ENCODE assay signal across 9 mouse cellular contexts in genomic region chr16:20694781-20695180, GRCm38 (mm10). TPM values are rescaled to one million over a fixed set of nuclear protein-coding genes. Genes with fewer than 3 reads are reported as not detected.
DNase-seq lines count a peak whose midpoint lies in the region; ATAC-seq lines count a peak whose summit lies in the region.
"Had no signal": no experiment of that assay in that cellular context is flagged by ENCODE, and none has a peak within 500 bp of the region (broad histone marks: within the 10 kb centered on the region; RNA-seq: fewer than 3 reads in every experiment).

No protein-coding gene starts in this region.

- peak overlapping the region; percentile 6; the same call in 1 of the 2 replicates for H3K27ac ChIP-seq in heart, embryonic 12.5 days (ENCODE audit: poor library complexity, severe bottlenecking)
- H3K27ac ChIP-seq in neural tube, embryonic 12.5 days: no peak overlapping the region; the same call in 1 of the 2 replicates

- H3K27me3 ChIP-seq in heart, embryonic 12.5 days (replicated peaks): 0 out of 2 replicates have a peak, but pooled peaks cover 5% of the 10 kb centered on the region
- no peaks in the 10 kb centered on the region for H3K27me3 ChIP-seq in neural tube, embryonic 12.5 days (replicated peaks)
- H3K27me3 ChIP-seq: Patski had no signal

- 69% methylated on average over 8 of the region's 8 CpGs for WGBS in heart, embryonic 12.5 days
- 84% methylated on average over 8 of the region's 8 CpGs for WGBS in neural tube, embryonic 12.5 days

- ATAC-seq in heart, embryonic 12.5 days (ENCODE audit: insufficient number of reproducible peaks, low FRiP score): no peak
- ATAC-seq in neural tube, embryonic 12.5 days (ENCODE audit: low FRiP score, low read depth): no peak
- no peak for ATAC-seq in activated CD4-positive, CD25-positive, alpha-beta regulatory T cell, adult 4 months
- ATAC-seq: Patski had no signal

- H3K4me3 ChIP-seq in heart, embryonic 12.5 days: no peak overlapping the region
- no peak overlapping the region for H3K4me3 ChIP-seq in neural tube, embryonic 12.5 days

- 0 out of 2 replicates have a peak overlapping the region, but pooled peaks have one; percentile 72 for H3K4me2 ChIP-seq in heart, embryonic 12.5 days
- peak overlapping the region; percentile 71 for H3K4me2 ChIP-seq in neural tube, embryonic 12.5 days (replicated peaks)

- no peaks in the 10 kb centered on the region for H3K9me3 ChIP-seq in heart, embryonic 12.5 days (replicated peaks)
- no peaks in the 10 kb centered on the region for H3K9me3 ChIP-seq in neural tube, embryonic 12.5 days

- H3K9ac ChIP-seq in heart, embryonic 12.5 days: no peak overlapping the region
- H3K9ac ChIP-seq in neural tube, embryonic 12.5 days: no peak overlapping the region

- peak; percentile 80 for DNase-seq in layer of hippocampus, adult 11-12 months (ENCODE audit: low spot score)
- DNase-seq in layer of hippocampus, adult 9-10 months (ENCODE audit: low spot score): no peak
- peak; percentile 78 to 86 for DNase-seq in cerebellum, postnatal 14 days
- peak; percentile 67 to 89 for DNase-seq in layer of hippocampus, postnatal 14 days (ENCODE audit: low spot score in 2 of 2)
- DNase-seq in thymus, adult 18-20 months: no peak

- H3K4me1 ChIP-seq in heart, embryonic 12.5 days (replicated peaks): peaks cover 37% of the 10 kb centered on the region
- H3K4me1 ChIP-seq in neural tube, embryonic 12.5 days: peaks cover 43% of the 10 kb centered on the region

- H3K36me3 ChIP-seq in heart, embryonic 12.5 days: peaks cover 28% of the 10 kb centered on the region
- peaks cover 32% of the 10 kb centered on the region for H3K36me3 ChIP-seq in neural tube, embryonic 12.5 days

RNA-seq across cellular contexts. Expression of gene Fam131a, which starts 1.7 kb away (rescaled TPM):
- polyA plus RNA-seq in heart, embryonic 12.5 days (2016; fragmentation: Nextera tagmentation; extraction: Ambion mirVana): 4.0 and 5.2 TPM in 2 replicates
- total RNA-seq in layer of hippocampus, postnatal 14 days (2021): 100 to 1,000 TPM; 432 to 446 TPM
- polyA plus RNA-seq in neural tube, embryonic 12.5 days (2016; fragmentation: Nextera tagmentation; extraction: Ambion mirVana): 20.8 and 24.3 TPM in 2 replicates
- polyA plus RNA-seq in activated CD4-positive, CD25-positive, alpha-beta regulatory T cell, adult 4 months (2017; shearing (Covaris generic)): 1 to 10 TPM in 1 of 2 experiments, not detected in 1; 1.2 TPM

RNA-seq across cellular contexts. Expression of gene Polr2h, which starts 22.7 kb away (rescaled TPM):
- polyA plus RNA-seq in heart, embryonic 12.5 days (2016; fragmentation: Nextera tagmentation; extraction: Ambion mirVana): 45.0 and 50.5 TPM in 2 replicates
- 10 to 100 TPM; 22.4 to 25.7 TPM for total RNA-seq in layer of hippocampus, postnatal 14 days (2021)
- polyA plus RNA-seq in neural tube, embryonic 12.5 days (2016; fragmentation: Nextera tagmentation; extraction: Ambion mirVana): 85.4 and 85.5 TPM in 2 replicates
- polyA plus RNA-seq in activated CD4-positive, CD25-positive, alpha-beta regulatory T cell, adult 4 months (2017; shearing (Covaris generic)): 10 to 100 TPM; 72.6 to 80.2 TPM

RNA-seq across cellular contexts. Expression of gene Clcn2, which starts 22.8 kb away (rescaled TPM):
- 6.2 and 7.0 TPM in 2 replicates for polyA plus RNA-seq in heart, embryonic 12.5 days (2016; fragmentation: Nextera tagmentation; extraction: Ambion mirVana)
- total RNA-seq in layer of hippocampus, postnatal 14 days (2021): 10 to 100 TPM; 49.9 to 60.4 TPM
- 40.8 and 43.3 TPM in 2 replicates for polyA plus RNA-seq in neural tube, embryonic 12.5 days (2016; fragmentation: Nextera tagmentation; extraction: Ambion mirVana)
- 1 to 10 TPM; 1.3 to 2.0 TPM for polyA plus RNA-seq in activated CD4-positive, CD25-positive, alpha-beta regulatory T cell, adult 4 months (2017; shearing (Covaris generic))

RNA-seq across cellular contexts. Expression of gene Eif4g1, which starts 26.7 kb away (rescaled TPM):
- 169 and 179 TPM in 2 replicates for polyA plus RNA-seq in heart, embryonic 12.5 days (2016; fragmentation: Nextera tagmentation; extraction: Ambion mirVana)
- total RNA-seq in layer of hippocampus, postnatal 14 days (2021): 100 to 1,000 TPM; 336 to 340 TPM
- polyA plus RNA-seq in neural tube, embryonic 12.5 days (2016; fragmentation: Nextera tagmentation; extraction: Ambion mirVana): 183 and 190 TPM in 2 replicates
- 10 to 100 TPM; 44.6 to 82.1 TPM for polyA plus RNA-seq in activated CD4-positive, CD25-positive, alpha-beta regulatory T cell, adult 4 months (2017; shearing (Covaris generic))

RNA-seq across cellular contexts. Expression of gene Chrd, which starts 38.1 kb away (rescaled TPM):
- polyA plus RNA-seq in heart, embryonic 12.5 days (2016; fragmentation: Nextera tagmentation; extraction: Ambion mirVana): 0.54 and 0.94 TPM in 2 replicates
- 10 to 100 TPM; 36.4 to 45.8 TPM for total RNA-seq in layer of hippocampus, postnatal 14 days (2021)
- polyA plus RNA-seq in neural tube, embryonic 12.5 days (2016; fragmentation: Nextera tagmentation; extraction: Ambion mirVana): 7.0 and 8.0 TPM in 2 replicates
- not detected for polyA plus RNA-seq in activated CD4-positive, CD25-positive, alpha-beta regulatory T cell, adult 4 months (2017; shearing (Covaris generic))

Comparison
In these comparisons a context has a peak if more than half of its experiments do, and no peak if none do; other contexts are left out.
1. DNase-seq: peak in layer of hippocampus, adult 11-12 months (single experiment), cerebellum, postnatal 14 days (2 of 2) and layer of hippocampus, postnatal 14 days (2 of 2); none in layer of hippocampus, adult 9-10 months (single experiment) and thymus, adult 18-20 months (0 of 2).